Mouse (Mus musculus) testis, adult 2 months (tissue): ENCODE data around the gene Ctf1.

Experiments
- CTCF ChIP-seq: fragments of 200-500 bp; IDR thresholded peaks from 2 replicates; pipeline ENCODE4 v1.5.1; 2012; ENCODE audit warnings: low read depth, mild to moderate bottlenecking, inconsistent platforms, low read length, moderate library complexity; ENCODE audit not compliant: control insufficient read depth, insufficient read depth, insufficient replicate concordance
- POLR2A ChIP-seq: fragments of 200-500 bp; IDR thresholded peaks from 2 replicates; pipeline ENCODE4 v1.6.1; 2012; ENCODE audit warnings: low read depth, mild to moderate bottlenecking, inconsistent platforms, low read length, moderate library complexity; ENCODE audit not compliant: control insufficient read depth

DNA sequence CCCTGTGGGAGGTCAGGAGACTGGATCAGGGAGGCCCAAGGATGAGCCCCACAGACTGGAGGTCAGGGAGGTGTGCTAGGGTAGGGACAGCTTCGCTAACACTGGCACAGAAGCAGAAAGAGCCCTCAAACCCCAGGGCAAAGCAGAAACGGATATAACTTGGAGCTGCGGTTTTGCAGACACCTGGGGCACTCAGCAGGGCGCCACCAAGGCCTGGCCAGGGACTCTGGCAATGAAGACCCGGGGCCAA, 4.7 kb upstream of the Ctf1 start:
- TF ChIP-seq CTCF = no peak
- no peak for TF ChIP-seq POLR2A
